Mouse (Mus musculus) v-Abl transformed pro-B cells (cell line): Measurements from ENCODE around the gene Lrrc4b.

Experiments used
- in situ Hi-C, 2 experiments: fragments of 400-800 bp; cut with MboI; formaldehyde crosslinking; loops; one replicate each; pipeline ENCODE4 v1.15.1; 2025; ENCODE audit not compliant: unreplicated experiment in 2 of 2

Lrrc4b gene

DNA sequence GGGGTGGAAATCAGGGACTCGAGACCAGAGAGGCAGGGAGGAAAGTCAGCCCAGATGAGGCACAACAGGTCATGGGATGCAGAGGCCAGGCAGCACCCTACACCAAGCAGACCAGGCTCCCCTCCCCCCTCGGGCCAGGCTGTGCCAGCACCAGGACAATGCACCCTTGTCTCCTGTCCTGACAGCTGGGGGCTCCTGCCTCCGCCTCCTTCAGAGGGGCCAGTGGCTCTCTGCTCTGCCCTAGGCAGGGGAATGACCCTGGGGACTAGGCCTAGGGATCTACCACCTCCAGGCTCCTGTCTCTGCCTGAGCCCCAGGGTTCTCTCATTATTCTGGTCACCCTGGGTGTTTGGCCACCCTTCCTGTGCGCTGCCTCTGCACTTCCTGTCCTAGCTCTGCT, 45.6 kb downstream of the Lrrc4b start:
- in situ Hi-C loops = loop anchor here (5.0 to 25.0 kb wide), 2 partner anchors 212 to 787 kb away; partner anchors contain the start of genes Gm15517 (in 1 of the 2) and Klk14 (in 1 of the 2)

DNA sequence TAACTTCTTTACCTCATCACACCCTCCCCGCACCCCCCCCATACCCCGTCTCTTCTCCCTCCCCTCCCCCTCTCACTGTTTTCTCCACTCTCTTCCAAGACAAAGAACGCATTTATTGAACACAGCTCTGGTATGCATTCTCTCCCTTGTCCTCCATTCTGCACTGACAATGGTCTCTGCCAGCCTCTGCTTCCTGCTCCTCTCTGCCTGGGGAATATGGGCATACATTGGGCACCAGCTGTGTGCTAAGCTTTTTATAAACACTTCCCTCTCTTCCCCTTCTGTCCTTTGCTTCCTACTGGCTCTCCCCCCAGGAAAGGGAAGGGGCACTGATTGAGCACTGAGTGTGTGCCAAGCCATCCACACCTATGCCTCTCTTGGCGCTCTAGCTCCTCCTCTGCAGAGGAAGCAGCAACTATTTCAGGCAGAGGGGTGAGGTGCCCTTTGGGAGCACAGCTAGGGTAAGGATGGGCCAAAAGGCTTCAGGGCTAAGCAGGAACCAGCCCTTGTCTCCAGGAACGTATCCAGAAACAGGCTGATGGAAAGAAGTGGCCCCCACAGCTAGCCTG, 46.3 kb downstream of the Lrrc4b start:
- in situ Hi-C loops = loop anchor here in 1 of 2 experiments (25.0 kb wide), 1 partner anchor 788 kb away; the partner anchor contains the start of gene Klk14

DNA sequence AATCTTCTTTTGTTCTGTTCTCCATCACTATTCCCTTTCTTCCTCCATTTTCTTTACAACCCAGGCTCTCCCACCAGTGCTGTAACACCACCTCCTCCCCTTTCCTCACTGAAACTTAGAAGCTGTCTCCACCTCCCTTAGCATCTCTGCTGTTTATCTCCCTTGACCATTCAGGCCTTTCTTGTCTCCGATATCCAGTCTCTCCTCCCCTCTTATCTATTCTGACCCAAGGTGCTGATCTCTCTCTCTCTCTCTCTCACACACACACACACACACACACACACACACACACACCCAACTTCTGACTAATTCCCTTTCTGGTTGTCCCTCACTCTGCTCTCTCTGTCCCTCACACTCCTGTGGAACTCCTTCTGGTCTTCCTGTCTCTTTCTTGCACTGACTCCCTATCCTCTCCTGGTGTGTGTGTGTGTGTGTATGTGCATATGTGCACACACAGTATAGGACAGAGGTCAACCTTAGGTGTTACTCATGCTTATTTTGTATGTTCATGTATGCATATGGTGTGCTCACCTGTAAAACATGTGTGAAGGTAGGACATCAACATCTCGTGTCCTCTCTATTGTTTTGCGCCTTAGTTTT, 54.1 kb downstream of the Lrrc4b start:
- in situ Hi-C loops = loop anchor here in 1 of 2 experiments (25.0 kb wide), 1 partner anchor 796 kb away; the partner anchor contains the start of gene Klk14

DNA sequence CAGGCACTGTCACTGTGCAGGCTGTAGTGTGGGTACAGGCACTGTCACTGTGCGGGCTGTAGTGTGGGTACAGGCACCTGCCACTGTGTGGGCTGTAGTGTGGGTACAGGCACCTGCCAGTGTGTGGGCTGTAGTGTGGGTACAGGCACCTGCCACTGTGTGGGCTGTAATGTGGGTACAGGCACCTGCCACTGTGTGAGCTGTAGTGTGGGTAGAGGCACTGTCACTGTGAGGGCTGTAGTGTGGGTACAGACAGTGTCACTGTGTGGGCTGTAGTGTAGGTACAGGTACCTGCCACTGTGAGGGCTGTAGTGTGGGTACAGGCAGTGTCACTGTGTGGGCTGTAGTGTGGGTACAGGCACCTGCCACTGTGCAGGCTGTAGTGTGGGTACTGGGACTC, 55.3 kb downstream of the Lrrc4b start:
- in situ Hi-C loops = loop anchor here in 1 of 2 experiments (25.0 kb wide), 1 partner anchor 797 kb away; the partner anchor contains the start of gene Klk14

DNA sequence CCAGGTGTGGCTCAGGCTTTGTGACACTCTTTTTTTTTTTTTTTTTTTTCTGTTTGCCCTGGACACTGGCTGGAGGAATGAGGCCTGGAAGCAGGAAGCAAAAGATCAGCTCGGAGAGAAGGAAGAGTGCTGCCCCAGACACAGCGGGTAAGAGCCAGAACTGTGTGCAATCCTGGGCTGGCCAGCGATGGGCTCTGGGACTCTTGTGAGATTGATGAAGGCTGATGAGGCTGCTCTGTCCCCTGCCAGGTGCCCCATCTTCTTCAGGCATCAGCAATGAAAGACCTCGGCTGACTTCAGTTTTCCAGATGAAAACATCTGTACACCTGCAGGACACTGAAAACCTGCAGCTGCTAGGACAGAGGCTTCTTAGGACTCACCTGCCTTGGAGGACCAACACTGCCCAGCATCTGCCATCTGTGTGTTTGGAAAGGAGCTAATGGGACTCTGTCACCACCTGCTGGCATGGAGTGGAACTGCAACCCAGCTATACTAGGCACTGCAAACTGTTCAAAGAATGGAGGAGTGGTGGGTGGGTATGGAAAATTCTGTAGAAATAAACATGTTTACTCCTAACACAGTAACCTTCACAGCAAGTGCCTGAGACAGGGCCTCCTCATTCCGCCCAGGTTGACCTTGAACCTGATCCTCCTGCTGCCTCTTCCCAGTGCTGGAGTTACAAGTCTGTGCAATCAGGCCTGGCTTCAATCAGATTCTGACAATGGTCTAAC, 56.2 kb downstream of the Lrrc4b start:
- in situ Hi-C loops = loop anchor here (5.0 to 25.0 kb wide), 2 partner anchors 223 to 798 kb away; partner anchors contain the start of genes Gm15517 (in 1 of the 2) and Klk14 (in 1 of the 2)

DNA sequence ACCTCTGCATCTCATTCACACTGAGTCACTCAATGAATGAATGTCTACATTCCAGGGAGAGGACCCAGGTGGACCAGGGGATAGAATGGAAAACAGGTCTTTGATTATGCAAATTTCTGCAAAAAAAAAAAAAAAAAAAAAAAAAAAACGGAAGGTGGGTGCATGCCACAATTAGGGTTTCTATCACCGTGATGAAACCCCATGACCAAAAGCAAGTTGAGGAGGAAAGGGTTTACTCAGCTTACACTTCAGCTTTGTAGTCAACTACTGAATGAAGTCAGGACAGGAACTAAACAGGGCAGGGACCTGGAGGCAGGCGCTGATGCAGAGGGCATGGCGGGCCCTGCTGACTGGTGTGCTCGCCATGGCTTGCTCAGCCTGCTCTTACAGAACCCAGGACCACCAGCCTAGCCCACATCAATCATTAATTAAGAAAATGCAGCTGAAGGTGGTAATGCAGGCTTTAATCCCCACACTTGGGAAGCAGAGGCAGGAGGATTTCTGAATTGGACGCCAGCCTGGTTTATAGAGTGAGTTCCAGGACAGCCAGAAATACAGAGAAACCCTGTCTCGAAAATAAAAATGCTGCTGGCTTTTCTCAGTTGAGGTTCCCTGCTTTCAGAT, 56.9 kb downstream of the Lrrc4b start:
- in situ Hi-C loops = loop anchor here (5.0 to 25.0 kb wide), 2 partner anchors 223 to 798 kb away; partner anchors contain the start of genes Gm15517 (in 1 of the 2) and Klk14 (in 1 of the 2)

DNA sequence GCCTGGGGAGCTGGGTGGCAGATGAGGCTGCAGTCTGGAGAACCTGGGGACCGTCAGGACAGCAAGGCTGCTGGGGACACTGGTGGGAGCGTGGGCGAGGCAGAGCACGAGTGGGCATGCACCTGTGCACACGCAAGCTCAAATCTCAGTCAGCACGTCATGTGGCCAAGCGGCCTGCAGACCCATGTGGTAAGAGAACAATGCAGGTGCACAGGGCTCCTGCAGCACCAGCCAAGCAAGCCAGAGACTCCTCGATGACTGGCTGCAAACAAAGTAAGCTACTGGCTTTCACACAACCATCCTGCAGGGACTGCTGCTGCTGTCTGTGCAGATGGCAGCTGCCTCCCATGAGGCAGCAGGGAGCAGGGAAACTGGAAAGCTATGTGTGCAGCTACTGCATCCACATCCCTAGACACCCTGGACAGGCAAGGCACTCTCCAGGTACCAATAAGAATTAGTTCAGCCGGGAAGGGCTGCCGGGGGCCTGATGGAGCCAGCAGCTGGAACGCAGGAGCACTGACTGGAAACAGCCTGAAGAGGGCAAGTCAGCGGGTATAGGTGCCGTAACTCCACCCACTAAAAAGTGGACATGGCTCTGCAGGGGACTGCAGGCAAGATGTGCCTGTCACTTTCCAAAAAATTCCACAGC, 58.2 kb downstream of the Lrrc4b start:
- in situ Hi-C loops = loop anchor here (5.0 to 25.0 kb wide), 2 partner anchors 225 to 800 kb away; partner anchors contain the start of genes Gm15517 (in 1 of the 2) and Klk14 (in 1 of the 2)

DNA sequence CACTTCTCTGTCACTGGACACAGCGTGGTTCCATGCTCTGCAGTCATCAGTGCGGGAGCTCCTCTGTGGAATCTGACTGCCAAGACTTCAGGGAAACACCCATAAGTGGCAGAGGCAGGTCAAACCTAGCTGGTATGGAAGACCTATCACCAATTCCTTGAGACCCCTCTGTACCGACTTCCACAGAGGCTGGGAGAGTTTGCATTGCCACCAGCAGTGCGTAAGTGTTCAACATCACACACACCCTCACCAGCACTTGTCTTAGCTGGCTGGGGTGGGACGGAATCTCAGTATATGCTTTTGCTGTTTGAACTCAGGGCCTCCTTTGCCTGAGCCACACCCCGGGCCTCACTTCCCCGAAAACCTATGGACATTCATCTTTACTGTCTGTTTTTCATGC, 59.1 kb downstream of the Lrrc4b start:
- in situ Hi-C loops = loop anchor here (5.0 to 25.0 kb wide), 2 partner anchors 226 to 801 kb away; partner anchors contain the start of genes Gm15517 (in 1 of the 2) and Klk14 (in 1 of the 2)

DNA sequence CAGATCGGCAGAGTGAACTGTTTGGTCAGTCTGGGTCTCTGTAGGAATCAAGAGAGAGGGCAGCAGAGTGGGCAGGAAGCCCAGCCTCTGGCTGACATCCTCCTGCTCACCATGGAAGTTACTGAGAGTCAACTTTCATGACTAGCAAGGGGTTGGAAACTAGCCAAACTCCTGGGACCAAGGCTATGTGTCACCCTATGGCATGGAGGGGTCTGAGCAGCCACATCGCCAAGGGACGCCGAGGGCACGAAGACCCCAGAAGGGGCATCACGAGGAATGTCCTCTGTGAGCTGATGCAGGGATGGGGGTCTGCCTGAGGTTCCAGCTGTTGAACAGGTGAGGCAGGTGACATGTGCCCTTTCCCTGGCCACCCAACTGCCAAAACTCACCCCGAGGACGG, 59.7 kb downstream of the Lrrc4b start:
- in situ Hi-C loops = loop anchor here (5.0 to 25.0 kb wide), 2 partner anchors 226 to 801 kb away; partner anchors contain the start of genes Gm15517 (in 1 of the 2) and Klk14 (in 1 of the 2)

DNA sequence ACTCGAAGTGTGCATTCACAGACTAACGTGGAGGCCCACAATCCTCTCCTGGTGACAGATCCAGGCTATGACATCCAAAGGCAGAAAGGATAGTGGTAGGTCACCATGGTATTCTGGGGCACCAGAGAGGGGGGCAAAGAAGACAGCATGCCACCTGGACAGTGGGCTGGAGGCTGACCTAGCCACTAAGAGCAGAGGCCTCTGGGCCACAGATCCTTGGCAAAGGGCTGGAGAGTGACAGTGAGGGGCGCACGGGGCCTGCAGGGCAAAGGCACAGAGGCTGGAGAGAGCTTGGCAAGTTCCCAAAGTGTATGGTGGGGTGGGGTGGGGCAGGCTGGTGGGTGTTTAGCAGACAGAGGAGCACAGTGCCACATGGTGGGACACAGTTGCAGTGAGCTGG, 61.5 kb downstream of the Lrrc4b start:
- in situ Hi-C loops = loop anchor here (10.0 to 25.0 kb wide), 2 partner anchors 115 to 803 kb away; partner anchors contain the start of gene Klk14 (in 1 of the 2)

DNA sequence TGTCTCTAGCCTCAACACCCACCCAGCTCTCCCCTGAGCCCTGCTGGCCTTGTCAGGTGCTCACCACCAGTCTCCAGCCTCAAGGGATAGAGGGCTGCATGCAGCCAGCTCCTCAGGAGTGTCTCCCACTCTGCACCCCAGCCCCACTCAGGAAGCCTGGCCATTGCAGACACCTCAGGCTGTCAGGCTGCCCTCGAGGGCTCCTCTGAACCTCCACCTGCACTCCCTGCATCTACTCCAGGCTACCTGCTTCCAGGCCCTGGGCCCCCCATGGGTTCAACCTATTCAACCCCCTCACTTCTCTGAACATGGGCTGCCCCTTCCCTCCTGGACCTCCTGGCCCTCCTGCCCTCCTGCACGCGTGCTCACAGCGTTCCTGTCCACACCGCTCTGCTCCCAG, 62.6 kb downstream of the Lrrc4b start:
- in situ Hi-C loops = loop anchor here (10.0 to 25.0 kb wide), 2 partner anchors 117 to 804 kb away; partner anchors contain the start of gene Klk14 (in 1 of the 2)

DNA sequence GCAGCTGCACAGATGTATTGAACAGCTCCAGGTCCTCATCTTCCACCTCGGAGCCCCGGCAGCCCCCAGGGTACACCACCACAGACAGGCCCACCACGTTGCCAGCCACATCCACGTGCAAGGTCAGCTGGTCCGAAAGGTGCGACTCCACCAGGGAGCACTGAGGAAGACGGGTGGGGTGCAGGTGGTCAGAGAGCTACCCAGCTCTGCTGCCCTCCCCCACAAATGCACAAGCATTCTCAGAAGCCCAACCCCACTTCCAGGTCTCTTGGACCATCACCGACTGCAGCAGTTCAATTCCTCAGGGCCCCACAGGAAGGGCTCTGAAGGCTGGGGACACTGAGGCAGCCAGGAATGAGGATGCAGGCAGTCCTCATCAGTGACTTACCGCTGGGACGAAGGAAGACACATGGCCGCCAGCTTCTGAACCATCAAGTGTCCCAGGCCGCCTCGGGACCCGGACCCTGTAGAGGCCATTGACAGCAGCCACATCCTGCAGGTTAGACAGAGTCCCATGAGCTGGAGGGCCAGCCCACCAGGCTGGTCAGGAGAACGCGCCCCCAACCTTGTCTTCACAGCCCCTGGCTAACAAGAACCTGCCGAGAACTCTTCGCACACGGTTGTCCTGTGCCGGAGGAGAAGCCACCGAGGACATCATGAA, 63.5 kb downstream of the Lrrc4b start:
- in situ Hi-C loops = loop anchor here (10.0 to 25.0 kb wide), 2 partner anchors 117 to 805 kb away; partner anchors contain the start of gene Klk14 (in 1 of the 2)

DNA sequence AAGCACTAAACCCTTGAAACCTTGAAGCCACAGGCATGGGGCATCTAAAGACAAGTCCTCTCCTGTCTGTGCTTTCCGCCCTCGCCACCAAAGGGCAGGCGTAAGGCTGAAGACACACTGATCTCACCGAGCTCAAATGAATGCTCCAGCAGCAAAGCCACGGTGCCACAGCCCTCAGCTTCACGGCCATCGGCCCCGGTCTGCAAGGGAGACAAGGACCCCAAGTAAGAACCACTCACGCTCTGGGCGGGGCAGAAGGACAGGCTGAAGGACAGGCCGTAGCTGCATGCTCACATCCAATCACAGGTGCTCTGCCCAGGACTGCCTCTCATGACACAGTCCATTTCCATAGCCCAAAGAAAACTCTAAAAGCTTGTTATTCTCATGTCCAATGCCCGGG, 65.9 kb downstream of the Lrrc4b start:
- in situ Hi-C loops = loop anchor here (10.0 to 25.0 kb wide), 2 partner anchors 120 to 807 kb away; partner anchors contain the start of gene Klk14 (in 1 of the 2)

DNA sequence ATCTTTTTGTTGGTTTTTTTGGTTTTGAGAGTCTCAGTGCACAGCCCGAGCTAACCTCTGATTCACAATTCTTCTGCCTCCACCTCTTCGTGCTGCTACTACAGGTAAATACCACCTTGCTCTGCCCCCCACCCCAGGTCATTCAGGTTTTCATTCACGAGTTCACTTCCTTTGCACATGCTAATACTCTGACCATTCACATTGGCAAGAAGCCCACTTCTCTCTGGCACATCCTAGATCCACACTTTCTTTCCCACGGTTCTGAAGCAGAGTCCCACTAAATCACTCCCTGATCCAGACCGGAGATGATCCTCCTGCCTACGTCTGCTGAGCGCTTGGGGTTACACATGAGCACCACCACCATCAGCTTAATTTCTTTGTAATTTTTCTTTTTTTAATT, 66.3 kb downstream of the Lrrc4b start:
- in situ Hi-C loops = loop anchor here (10.0 to 25.0 kb wide), 2 partner anchors 120 to 808 kb away; partner anchors contain the start of gene Klk14 (in 1 of the 2)

DNA sequence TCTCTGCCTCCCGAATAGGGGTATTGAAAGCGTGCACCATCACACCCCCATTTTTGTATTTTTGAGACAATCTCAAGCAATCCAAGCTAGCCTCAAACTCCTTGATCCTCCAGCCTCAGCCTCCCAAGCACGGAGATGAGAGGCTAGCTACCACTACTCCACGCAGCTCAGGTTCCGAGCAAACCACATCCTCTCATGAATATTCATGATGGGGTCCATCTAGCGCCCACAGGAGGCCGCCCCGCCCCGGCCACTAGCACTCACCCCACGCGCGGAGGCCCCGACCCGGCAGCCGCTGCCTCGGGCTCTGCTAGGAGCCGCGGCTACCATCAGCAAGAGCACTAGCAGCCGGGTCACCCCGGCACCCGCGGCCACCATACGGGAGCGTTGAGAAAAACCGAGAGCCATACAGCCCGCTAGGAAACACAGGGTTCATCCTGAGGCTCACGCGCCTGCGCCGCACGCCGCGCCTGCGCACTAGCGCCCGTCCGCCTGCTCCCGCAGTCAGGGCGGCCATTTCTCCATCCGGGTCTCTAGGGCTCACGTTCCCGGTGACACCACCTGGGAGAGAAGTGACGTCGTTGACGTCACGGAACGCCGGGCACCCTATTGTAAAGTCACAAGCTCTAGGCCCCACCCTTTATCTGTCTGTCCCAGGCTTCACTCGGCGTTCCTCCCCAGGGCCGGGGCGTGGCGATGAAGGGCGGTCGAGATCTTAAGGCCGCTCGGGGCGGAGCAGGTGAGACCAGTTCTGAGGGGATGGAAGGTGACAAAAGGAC, 67.4 kb downstream of the Lrrc4b start, which contains the start of the genes Emc10 and Fam71e1:
TSS of gene Emc10 (minus strand) at position 538 of the 779 bp plus-strand sequence.
TSS of gene Fam71e1 (plus strand) at position 590 of the 779 bp plus-strand sequence.
- in situ Hi-C loops = loop anchor here (10.0 to 25.0 kb wide), 2 partner anchors 121 to 809 kb away; partner anchors contain the start of gene Klk14 (in 1 of the 2)

DNA sequence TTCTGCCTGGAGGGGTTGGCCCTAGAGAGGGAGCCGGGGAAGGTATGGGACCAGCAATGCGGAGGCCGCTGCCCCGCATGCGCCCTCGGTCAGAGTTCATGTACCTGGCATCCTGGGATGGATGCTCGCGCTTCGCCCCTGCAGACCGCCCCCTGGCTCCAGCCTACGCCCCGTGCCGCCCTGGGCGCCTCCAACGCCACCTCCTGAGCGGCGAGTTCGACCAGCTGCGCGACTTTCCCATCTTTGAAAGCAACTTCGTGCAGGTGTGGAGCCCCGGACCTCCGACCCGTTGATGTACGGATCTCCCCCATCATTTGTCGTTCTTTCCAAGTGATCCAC, 67.9 kb downstream of the Lrrc4b start:
- in situ Hi-C loops = loop anchor here (10.0 to 25.0 kb wide), 2 partner anchors 122 to 809 kb away; partner anchors contain the start of gene Klk14 (in 1 of the 2)

DNA sequence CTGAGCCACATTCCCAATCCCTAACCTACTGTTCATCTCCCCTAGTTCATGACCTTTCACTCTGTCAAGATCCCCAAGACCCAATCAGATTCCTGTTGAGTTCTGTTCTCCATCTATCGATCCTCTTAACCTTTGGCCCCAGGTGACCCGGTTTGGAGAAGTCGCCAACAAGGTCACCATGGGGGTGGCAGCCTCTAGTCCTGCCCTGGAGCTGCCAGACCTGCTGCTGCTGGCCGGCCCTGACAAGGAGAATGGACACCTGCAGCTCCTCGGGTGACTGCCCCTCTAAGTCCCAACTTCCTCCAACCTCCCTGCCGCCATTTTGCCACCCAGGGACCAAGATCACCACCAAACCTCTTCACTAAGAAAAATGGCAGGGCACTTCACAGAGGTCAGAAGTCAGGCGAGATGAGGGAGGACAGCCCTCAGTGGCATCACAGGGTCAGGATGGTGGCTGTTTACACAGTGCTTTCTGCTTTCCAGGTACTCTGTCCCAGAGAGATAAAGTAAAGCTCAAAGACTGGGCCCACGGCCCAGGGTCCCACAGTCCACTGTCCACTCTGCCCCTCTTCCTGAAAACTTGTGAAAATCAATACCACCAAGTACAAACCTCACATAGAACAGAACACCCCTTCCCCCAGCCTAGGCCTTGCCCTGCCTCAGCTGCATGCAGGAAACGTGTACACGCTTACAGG, 68.7 kb downstream of the Lrrc4b start:
- in situ Hi-C loops = loop anchor here (10.0 to 25.0 kb wide), 2 partner anchors 123 to 810 kb away; partner anchors contain the start of gene Klk14 (in 1 of the 2)
